Mouse (Mus musculus) MN1 (cell line): ENCODE measurements around the gene Tmeff1.
A peak's percentile ranks its signal among the peaks of the same experiment; 100 is the strongest.

ENCODE experiments used
- DNase-seq: peaks from one replicate; pipeline ENCODE4 v3.0.0-alpha.2; 2016; ENCODE audit warnings: low spot score

Gene Tmeff1

DNA sequence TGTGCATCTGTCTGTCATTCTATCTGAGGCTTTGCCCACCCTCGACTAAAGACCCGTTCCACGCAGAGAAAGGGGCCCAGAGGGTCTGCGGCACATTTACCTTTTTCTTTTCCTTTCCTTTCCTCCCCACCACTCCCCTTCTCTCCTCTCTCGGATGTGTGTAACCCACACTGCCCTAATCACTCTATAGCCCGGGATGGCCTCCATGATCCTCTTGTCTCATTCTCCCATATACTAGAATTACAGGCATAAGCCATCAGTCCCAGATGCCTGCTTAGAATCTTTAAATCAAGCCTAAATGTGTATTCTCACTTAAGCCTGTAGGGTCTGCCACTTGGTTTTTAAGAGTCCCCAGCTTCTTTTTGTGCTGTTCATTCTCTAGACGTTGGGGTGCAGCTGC lies 8.6 kb upstream of the Tmeff1 start:
- no peak for DNase-seq

DNA sequence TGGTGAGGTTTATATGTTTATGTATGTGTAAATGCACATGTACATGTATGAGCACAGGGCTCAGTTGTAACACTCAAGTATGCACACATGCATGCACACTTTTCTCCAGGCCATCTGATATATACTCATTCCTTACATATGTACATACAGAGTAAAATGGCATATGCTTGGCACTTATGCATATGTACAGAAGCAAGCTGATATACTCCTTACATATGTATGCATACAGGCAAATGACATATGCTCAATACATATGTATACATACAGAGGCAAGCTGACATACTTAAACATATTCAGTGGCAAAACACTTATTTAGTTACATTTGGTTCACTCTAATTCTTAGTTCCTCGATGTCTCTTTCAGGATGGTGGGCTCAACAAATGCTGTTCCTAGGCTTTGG lies 7.1 kb upstream of the Tmeff1 start:
- DNase-seq = no peak

DNA sequence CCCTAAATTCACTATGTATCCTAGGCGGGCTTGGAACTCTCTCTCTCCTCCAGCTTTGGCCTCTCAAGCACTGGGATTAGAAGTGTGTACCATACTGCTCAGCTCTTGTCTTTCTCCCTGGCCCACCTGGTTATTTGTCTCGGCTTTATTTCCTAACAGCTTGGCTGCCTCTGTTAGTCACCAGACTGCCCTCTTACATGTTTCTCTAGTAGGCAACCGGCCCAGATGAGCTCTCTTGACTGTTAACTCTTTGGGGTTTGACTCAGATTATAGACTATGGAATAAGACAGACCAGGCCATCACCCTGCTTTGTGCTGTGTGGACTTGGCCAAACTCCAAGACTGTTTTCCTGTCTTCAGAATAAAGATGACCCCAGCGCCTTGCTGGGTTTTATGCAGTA lies 6.6 kb upstream of the Tmeff1 start:
- no peak for DNase-seq

DNA sequence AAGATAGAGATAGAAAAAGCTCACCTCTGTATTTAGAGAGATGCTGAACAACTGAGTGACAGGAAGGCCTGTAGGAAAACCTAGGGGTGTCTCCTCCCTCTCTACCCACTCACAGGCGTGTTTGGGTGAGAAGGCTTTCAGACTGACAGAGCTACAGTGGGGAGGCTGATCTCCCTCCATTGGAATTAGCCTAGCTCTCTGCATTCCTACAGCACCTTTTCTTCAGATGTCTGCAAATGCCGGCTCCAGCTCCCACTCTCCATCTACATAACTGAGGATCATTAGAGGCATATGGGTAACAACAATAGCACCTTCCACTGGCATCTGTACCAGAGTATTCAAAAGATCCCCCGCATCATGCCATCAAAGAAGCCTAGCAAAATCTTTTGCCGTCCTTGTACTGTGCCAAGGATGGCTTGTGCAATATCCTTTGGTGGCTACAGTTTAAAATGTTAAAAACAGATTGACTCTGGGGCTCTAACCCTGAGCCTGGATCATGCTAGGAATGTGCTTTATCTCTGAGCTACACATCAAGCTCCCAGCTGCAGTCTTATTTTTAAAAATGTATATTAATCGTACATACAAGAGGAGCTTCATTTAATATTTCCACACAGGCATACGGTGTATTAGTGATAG lies 5.4 kb upstream of the Tmeff1 start:
- DNase-seq = no peak

DNA sequence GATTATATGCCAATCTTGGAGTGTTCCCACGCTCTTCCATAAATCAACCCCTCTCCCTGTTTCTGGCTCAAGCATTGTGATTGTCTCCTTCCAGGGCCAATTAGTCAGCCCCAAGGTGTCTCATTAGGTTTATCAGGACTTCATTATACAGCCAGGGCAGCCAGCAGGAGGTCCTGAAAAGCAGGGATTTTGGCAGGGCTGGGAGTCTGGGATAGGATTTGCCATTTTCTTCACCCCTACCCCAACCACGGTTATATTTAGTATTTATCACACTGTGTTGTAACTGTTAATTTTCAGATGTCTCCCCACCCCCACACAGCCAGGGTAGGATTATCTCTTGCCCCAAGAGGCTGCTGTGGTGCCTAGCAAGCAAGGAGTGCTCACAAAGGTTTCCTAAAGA lies 3.8 kb upstream of the Tmeff1 start:
- DNase-seq = peak; percentile 18

DNA sequence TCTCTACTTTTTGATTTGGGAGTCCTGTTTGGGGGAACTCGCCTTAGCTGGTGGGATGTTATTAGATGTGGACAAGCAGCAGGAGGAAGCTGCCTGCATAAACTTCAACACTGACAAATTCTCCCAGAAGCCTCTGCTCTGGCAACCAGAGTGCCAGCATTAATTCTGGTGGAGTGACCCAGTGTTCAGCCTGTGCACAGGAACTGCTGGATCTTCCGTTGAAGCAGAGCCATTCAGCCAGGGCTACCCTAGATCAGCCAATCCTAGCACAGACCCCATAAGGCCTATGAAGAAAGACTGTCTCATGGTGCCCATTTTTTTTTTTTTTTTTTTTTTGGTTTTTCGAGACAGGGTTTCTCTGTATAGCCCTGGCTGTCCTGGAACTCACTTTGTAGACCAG lies 3.0 kb upstream of the Tmeff1 start:
- no peak for DNase-seq

DNA sequence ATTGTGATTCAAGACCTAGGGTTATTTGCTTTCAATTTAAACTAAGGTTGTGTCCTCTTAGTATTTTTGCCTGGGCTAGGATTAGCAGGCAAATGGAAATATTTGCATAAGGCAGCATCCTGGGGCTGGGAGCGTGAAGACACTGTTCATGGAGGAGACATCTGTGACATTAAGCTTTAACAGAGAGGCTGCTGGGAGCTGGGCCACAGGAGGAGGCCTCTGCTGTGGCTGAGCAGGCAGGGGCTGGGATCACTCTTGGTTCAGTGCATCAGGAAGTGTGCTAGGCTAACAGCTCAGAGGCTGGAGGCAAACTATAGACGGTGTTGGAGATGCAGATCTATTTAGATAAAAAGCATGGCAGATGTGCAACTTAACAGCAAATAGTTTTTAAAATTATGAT lies 2.0 kb upstream of the Tmeff1 start:
- DNase-seq = no peak

DNA sequence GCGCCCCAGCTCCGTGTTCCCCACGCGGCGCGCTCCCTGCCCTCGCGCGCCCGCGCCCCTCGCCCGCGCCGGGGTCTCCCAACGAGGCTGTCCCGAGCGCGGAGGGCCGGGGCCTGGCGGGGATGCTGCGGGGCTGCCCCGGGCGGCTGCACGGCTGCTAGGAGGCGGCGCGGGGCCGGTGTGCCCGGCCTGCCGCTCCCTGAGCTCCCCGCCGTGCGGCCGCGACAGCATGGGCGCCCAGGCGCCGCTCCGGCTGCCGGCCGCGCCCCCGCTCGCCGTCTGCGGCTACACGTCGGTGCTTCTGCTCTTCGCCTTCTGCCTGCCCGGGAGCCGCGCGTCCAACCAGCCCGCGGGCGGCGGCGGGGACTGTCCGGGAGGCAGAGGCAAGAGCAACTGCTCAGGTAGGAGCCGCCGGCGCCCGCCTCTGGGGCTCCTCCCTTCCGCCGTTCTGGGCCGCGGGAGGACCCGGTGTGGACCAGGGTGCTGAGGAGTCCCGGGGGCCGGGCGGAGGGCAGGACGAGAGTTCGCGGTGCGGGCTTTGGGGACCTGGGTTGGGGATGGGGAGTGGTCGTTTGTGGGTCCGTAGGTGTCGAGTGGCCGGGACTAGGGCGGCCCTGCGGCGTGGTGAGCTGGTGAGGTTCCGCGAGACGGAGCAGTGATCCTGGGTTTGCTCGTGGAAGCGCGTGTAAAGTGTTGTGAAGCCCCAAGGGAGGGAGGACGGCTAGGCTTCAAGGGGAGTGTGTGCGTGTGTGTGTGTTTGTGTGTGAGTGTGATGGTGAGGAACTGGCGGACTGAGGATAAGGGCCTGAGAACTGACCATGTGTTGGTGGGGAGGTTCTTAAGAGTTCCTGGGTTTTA lies 496 bp downstream of the Tmeff1 start:
- DNase-seq = peak; percentile 59

DNA sequence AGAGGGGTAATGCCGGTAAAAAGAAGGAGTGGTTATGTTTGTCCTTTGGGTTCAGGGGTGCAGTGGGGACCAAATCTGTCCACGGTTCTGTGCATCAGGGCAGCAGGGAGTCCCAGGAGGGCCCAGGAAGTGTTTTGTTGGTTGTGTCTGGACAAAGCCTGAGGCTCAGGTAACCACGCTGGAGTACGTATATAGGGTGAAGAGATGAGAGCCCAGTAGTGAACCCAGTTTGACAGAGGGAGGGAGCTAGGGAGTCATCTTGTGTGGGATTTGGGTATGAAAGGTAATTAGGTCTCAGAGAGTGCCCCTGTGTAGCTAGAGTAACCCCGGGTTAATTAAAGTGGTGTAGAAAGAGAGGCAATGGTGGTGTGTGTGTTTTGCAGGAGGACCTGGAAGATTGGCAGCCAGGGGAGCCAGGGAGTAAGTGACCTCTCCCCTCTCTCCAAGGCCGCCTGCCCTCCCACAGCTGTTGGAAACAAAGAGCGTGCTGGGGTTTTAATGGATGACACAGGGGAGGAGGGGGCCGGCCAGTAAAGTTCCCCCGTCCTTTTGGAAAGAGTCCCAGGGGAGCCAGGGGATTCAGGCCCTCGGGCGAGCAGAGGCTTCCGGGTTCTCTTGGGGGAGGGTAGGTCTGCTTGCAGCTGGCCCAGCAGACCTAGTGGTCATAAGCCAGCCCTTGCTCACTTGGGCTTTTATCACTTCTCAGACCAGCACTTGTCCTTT lies 1.3 kb downstream of the Tmeff1 start:
- DNase-seq = peak; percentile 81

DNA sequence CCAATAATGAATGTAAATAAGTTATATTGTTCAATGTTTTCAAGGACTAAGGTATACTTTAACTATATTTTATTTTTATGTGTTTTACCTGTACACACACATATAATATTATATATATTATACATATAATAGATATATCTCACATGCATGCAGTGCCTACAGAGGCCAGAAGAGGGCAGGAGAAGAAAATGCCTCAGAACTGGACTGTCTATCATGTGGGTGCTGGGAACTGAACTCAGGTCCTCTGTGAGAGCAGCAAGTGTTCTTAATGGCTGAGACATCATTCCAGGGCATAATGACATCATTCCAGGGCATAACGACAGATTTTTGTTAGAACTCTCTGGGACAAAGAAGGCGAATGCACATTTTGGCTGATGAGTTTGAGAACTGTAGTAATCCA lies 2.6 kb downstream of the Tmeff1 start:
- DNase-seq = no peak

DNA sequence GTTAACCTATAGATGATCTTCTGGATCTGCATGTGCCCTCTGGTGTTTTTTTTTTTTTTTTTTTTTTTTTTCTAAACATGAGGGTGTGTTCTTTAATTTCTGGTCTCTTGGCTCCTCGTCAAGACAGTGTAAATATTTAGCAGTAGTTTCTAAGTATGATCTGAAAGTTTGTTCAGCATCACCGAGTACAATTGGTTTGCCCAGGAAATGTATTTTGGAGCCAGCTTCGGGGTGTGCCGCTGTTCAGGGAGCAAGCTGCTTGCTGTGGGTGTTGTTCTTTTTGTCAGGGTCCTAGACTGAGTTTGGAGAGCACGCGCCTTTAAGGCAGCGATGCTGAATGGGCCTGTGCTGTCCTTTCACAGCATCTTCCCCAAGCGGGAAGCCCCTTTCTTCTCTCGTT lies 3.6 kb downstream of the Tmeff1 start:
- no peak for DNase-seq

DNA sequence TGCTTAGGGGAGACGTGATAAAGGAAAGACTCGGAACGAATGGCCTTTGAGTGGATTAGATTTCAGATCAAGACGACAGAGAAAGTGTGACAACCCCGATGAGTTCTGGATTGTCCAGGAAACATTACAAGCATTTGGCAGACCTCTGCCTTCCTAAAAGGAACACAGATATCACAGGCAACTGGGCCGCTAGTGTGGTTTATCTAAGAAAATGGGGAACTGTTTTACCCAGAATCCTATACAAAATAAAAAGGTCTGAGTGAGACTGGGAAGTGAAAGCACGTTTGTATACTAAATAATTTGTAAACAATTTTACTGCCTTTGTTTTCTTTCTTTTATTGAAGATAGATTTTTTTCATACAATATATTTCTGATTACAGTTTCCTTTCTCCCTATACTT lies 5.9 kb downstream of the Tmeff1 start:
- no peak for DNase-seq

DNA sequence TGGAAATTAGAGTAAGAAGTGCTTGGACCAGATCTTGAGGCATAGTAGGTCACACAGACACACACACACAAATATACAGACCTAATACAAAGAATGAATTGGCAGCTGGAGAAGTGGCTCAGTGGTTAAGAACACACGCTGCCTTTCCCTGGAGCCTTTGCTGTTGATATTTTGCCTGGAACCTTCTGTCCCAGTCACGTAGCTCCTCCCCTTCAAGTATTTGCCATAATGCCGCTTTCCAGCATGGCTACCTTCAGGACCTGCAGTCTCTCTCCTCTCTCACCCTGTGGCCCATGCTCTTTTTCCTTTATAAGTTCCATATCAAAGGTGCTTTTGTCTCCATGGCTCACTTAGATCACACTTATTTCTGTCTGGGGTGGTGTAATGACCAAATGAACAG lies 6.4 kb downstream of the Tmeff1 start:
- no peak for DNase-seq

DNA sequence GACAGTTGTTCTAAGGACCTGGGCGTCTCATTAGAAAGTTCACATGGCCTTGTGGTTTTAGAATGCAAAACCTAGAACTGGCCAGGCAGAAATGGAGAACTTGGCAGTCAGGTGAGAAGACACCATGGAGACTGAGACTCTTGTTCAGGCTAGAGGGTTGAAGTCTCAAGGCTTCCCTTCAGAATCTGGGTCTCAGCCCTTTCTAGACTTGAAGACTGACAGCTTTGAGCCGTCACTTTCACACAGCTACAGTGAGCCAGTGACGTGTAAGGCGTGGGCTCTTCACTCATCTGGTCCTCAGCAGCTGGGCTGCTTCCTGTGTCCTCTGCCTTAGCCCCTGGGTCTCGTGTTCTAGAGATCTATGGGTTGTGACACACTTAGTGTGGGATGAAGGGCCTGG lies 7.4 kb downstream of the Tmeff1 start:
- DNase-seq = no peak

DNA sequence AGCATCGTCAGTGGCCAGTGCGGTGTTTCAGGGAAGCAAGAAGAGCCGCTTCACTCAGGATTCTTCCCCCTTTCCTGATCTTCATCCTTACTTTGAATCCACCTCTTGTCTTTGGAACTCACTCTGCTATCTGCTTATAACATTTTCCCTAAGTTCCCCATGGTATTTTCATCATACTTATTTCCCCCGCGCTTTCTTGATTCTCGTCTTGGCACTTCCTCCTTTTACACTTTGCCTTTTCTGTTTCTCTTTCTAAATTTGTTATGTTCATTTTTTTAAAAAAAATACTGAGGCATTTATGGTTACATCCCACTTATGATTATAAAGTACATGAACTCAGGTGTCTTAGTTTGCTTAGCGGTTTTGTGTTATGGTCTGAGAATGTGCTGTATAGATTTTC lies 7.9 kb downstream of the Tmeff1 start:
- no peak for DNase-seq

DNA sequence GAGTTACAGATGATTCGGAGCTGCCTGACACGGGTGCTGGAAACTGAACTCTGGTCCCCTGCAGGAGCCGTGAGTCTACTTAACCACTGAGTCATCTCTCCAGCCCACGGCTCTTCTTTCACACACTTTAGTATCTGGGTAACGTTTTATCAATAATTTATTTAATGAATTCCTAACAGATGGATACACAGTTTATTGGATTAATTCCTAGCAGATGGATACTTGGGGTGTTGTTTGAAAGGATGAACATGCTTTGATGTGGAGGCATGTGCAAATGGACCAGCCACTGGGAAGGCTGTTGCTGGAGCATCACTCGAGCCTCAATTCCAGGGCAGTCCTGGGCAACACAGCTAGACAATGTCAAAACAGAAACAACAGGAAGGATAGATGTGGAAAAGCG lies 11.1 kb downstream of the Tmeff1 start:
- no peak for DNase-seq

DNA sequence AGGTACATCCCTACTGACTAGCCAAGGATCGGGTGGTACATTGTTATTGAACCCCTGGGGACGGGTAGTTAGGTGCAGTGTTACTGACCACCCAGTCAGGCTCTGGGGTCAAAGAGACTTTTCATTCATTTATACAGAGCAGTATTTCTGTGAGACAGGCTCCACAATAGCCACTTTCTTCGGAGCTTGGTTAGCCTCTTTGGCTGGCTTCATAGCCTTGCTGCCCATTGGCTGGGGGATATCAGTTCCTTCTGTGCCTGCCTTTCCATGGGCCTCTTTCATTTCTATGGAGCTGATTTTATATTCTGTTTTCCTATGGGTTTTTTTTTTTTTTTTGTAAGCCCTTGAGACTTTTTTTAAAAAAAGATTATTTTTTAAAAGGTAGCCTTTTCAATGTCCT lies 20.7 kb downstream of the Tmeff1 start:
- no peak for DNase-seq

DNA sequence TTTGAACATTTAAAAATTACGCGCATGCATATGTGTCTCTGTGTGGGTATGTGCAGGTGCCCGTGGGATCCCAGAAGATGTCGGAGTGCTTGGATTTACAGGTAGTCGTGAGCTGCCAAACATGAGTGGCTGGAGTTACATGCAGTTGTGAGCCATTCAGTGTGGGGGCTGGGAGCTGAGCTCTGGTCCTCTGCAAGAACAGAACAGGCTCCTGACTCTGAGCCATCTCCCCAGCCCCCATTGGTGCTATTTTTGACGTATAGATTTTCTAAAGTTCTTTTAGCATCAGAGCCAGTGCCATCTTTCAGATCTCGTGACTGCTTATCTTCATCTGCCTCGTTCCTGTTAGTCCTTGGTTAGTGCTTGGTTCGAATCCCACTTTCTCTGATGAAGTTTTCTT lies 24.5 kb downstream of the Tmeff1 start:
- no peak for DNase-seq

DNA sequence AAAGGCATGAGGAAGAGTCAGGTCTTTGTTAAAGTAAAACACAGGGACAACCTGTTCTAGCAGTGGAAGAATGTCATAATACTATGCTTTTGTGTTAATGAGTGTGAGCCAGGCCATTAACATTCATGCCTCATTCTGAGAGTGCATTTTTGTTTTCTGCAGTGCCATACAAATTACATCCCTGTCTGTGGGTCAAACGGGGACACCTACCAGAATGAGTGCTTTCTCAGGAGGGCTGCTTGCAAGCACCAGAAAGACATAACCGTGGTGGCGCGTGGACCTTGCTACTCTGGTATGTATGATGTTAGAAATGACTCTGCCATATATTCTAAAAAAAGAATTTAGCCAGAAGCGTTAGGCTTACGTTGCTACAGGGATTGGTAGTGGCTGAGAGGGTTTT lies 25.3 kb downstream of the Tmeff1 start:
- no peak for DNase-seq

DNA sequence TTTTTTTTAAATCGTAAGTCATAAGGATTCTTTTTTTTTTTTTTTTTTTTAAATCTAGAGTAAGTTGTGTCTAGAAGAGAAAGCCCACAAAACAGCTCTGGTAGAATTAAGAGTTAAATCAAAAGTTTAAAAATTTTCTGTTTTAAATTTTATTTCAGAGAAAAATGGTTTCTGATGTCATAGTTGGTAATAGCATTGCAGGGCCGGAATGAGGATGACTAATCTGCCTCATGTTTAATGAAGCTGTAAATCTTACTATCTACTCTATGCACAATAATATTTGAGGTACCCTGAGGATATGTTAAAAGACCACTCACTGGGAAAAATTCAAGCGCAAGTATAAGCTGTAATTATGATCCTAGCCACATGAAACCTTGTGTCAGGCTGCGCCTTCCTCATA lies 30.5 kb downstream of the Tmeff1 start:
- peak; percentile 14 for DNase-seq

DNA sequence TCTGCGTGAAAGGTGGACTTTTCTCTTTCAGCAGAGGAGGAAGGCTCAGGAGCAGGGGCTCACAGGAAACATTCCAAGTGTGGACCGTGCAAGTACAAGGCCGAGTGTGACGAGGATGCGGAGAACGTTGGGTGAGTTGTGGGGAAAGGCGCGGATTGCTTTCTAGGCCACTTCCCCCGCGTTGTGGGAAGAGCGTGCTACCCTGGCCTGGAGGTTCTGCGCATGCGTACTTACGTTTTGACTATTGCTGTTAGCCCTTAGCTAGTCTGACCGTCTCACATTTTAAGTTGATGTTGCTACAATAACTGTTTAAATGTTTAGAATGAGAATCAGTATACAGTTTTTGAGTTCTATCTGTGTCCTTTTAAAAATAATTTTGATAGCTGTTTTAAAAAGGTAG lies 32.2 kb downstream of the Tmeff1 start:
- DNase-seq = no peak

DNA sequence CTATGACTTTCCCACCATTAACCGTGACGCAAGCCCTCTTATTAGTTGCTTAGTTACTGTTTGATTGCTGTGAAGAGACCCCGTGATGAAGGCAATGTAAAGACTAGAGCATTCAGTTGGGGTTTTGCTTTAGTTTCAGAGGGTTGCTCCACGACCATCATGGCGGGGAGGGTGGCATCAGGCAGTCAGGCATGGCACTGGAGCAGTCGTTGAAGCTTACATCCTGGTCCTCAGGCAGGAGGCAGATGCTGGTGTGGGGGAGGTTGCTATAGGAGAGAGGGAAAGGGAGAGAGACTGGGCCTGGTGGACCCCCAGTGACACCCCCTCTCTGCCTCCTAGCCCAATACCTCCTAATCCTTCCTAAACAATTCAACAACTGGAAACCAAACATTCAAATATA lies 35.1 kb downstream of the Tmeff1 start:
- no peak for DNase-seq

DNA sequence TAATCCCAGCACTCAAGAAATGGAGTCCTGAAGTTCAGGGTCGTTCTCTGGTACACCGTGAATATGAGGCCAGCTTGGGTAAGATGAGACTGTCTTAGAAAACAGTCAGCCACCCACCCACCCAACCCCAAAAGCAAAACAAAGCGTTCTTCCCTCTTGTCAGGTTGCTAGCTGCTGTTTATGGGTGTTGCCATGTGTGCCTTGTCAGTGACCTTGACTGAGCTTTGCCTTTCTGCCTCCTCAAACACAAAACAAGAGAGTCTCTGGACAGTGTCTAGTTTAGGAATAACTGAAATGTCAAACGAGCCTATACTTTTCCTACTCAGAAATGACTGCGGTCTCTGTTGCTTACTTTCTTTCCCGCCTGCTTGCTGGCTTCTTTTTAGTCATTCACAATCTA lies 37.3 kb downstream of the Tmeff1 start:
- DNase-seq = no peak
